21 mouse cellular contexts compared by ENCODE assay signal in genomic region chr11:4625931-4626330, GRCm38 (mm10). TPM values are rescaled to one million over a fixed set of nuclear protein-coding genes. Genes with fewer than 3 reads are reported as not detected.
A peak's percentile ranks its signal among the peaks of the same experiment; 100 is the strongest.
DNase-seq lines count a peak whose midpoint lies in the region; ATAC-seq and TF ChIP-seq lines count a peak whose summit lies in the region.
"Had no signal": no experiment of that assay in that cellular context is flagged by ENCODE, and none has a peak within 500 bp of the region (broad histone marks: within the 10 kb centered on the region; RNA-seq: fewer than 3 reads in every experiment).

No protein-coding gene starts in this region.

- 67% methylated on average over 7 of the region's 7 CpGs for WGBS in hindbrain, embryonic 15.5 days
- WGBS in hindbrain, embryonic 16.5 days: 68% methylated on average over 7 of the region's 7 CpGs
- 58% methylated on average over 7 of the region's 7 CpGs for WGBS in midbrain, embryonic 15.5 days
- 76% methylated on average over 7 of the region's 7 CpGs for WGBS in midbrain, embryonic 10.5 days
- WGBS in kidney, embryonic 15.5 days: 75% methylated on average over 7 of the region's 7 CpGs

- no peak for DNase-seq in midbrain, embryonic 10.5 days (ENCODE audit: low spot score)
- peak; percentile 58 for DNase-seq in brain, embryonic 14.5 days (ENCODE audit: low read depth)
- peak; percentile 34 for DNase-seq in retina, embryonic 14.5 days (ENCODE audit: low spot score)
- DNase-seq: adrenal gland, adult 2 months; adrenal gland, postnatal 25 days; cerebellum, adult 2 months; cerebellum, postnatal 10 days; forebrain, postnatal 0 days; gastrocnemius, postnatal 14 days had no signal

- no peak for TF ChIP-seq POLR2A in brain, embryonic 14.5 days (IDR thresholded peaks at IDR 0.05; ENCODE audit: borderline replicate concordance, extremely low read depth, insufficient read depth, insufficient read length, poor library complexity, severe bottlenecking)

- H3K9me3 ChIP-seq in hindbrain, embryonic 15.5 days: no peaks in the 10 kb centered on the region
- H3K9me3 ChIP-seq in hindbrain, embryonic 16.5 days (ENCODE audit: control insufficient read depth, low read length): no peaks in the 10 kb centered on the region
- H3K9me3 ChIP-seq in midbrain, embryonic 15.5 days: no peaks in the 10 kb centered on the region
- H3K9me3 ChIP-seq in midbrain, embryonic 10.5 days (replicated peaks): no peaks in the 10 kb centered on the region
- no peaks in the 10 kb centered on the region for H3K9me3 ChIP-seq in kidney, embryonic 15.5 days (replicated peaks)
- H3K9me3 ChIP-seq: embryonic facial prominence, embryonic 10.5 days; forebrain, embryonic 13.5 days; heart, embryonic 12.5 days had no signal

- no peak overlapping the region for H3K9ac ChIP-seq in hindbrain, embryonic 15.5 days
- H3K9ac ChIP-seq in hindbrain, embryonic 16.5 days (ENCODE audit: low read depth, low read length): no peak overlapping the region
- no peak overlapping the region for H3K9ac ChIP-seq in midbrain, embryonic 15.5 days
- no peak overlapping the region for H3K9ac ChIP-seq in kidney, embryonic 15.5 days
- H3K9ac ChIP-seq: forebrain, embryonic 13.5 days; forebrain, postnatal 0 days; heart, embryonic 12.5 days had no signal

- no peak overlapping the region for H3K4me2 ChIP-seq in hindbrain, embryonic 15.5 days
- no peak overlapping the region for H3K4me2 ChIP-seq in hindbrain, embryonic 16.5 days (ENCODE audit: low read length)
- no peak overlapping the region for H3K4me2 ChIP-seq in midbrain, embryonic 15.5 days
- no peak overlapping the region for H3K4me2 ChIP-seq in kidney, embryonic 15.5 days
- H3K4me2 ChIP-seq: forebrain, embryonic 13.5 days; heart, embryonic 12.5 days had no signal

- H3K27ac ChIP-seq in hindbrain, embryonic 15.5 days (replicated peaks): 0 out of 2 replicates have a peak overlapping the region, but pooled peaks have one; percentile 8
- no peak overlapping the region for H3K27ac ChIP-seq in hindbrain, embryonic 16.5 days (ENCODE audit: low read depth, low read length)
- peak overlapping the region; percentile 59 for H3K27ac ChIP-seq in midbrain, embryonic 15.5 days
- no peak overlapping the region for H3K27ac ChIP-seq in midbrain, embryonic 10.5 days (replicated peaks)
- H3K27ac ChIP-seq in kidney, embryonic 15.5 days: no peak overlapping the region
- H3K27ac ChIP-seq: embryonic facial prominence, embryonic 10.5 days; forebrain, embryonic 13.5 days had no signal

- no peak overlapping the region for H3K4me3 ChIP-seq in hindbrain, embryonic 15.5 days
- no peak overlapping the region for H3K4me3 ChIP-seq in hindbrain, embryonic 16.5 days (ENCODE audit: low read length)
- no peak overlapping the region for H3K4me3 ChIP-seq in midbrain, embryonic 15.5 days
- no peak overlapping the region for H3K4me3 ChIP-seq in midbrain, embryonic 10.5 days
- H3K4me3 ChIP-seq in kidney, embryonic 15.5 days (replicated peaks): no peak overlapping the region
- H3K4me3 ChIP-seq: embryonic facial prominence, embryonic 10.5 days; forebrain, embryonic 13.5 days; heart, embryonic 12.5 days had no signal

- no peak for ATAC-seq in hindbrain, embryonic 15.5 days (ENCODE audit: low FRiP score, low read depth)
- no peak for ATAC-seq in hindbrain, embryonic 16.5 days
- no peak; the same call in 1 of the 2 replicates for ATAC-seq in midbrain, embryonic 15.5 days (replicated peaks)
- ATAC-seq in kidney, embryonic 15.5 days (replicated peaks; ENCODE audit: low FRiP score): no peak
- ATAC-seq: activated CD4-positive, CD25-positive, alpha-beta regulatory T cell, adult 4 months; forebrain, embryonic 13.5 days; forebrain, postnatal 0 days; Patski had no signal

- no peaks in the 10 kb centered on the region for H3K4me1 ChIP-seq in hindbrain, embryonic 15.5 days (replicated peaks)
- no peaks in the 10 kb centered on the region for H3K4me1 ChIP-seq in hindbrain, embryonic 16.5 days (ENCODE audit: control insufficient read depth, insufficient read depth, low read depth, low read length)
- peaks cover 10% of the 10 kb centered on the region; the same call in 1 of the 2 replicates for H3K4me1 ChIP-seq in midbrain, embryonic 15.5 days
- H3K4me1 ChIP-seq in midbrain, embryonic 10.5 days: peaks cover 24% of the 10 kb centered on the region
- H3K4me1 ChIP-seq in kidney, embryonic 15.5 days: peaks cover 8% of the 10 kb centered on the region

- H3K36me3 ChIP-seq in hindbrain, embryonic 15.5 days: no peaks in the 10 kb centered on the region
- H3K36me3 ChIP-seq in hindbrain, embryonic 16.5 days (ENCODE audit: control insufficient read depth, insufficient read depth, low read length): no peaks in the 10 kb centered on the region
- no peaks in the 10 kb centered on the region for H3K36me3 ChIP-seq in midbrain, embryonic 15.5 days (replicated peaks)
- no peaks in the 10 kb centered on the region for H3K36me3 ChIP-seq in midbrain, embryonic 10.5 days
- no peaks in the 10 kb centered on the region for H3K36me3 ChIP-seq in kidney, embryonic 15.5 days
- H3K36me3 ChIP-seq: embryonic facial prominence, embryonic 10.5 days; heart, embryonic 12.5 days had no signal

- H3K27me3 ChIP-seq in hindbrain, embryonic 15.5 days: no peaks in the 10 kb centered on the region
- H3K27me3 ChIP-seq in hindbrain, embryonic 16.5 days (replicated peaks; ENCODE audit: control insufficient read depth, insufficient read depth, low read length): no peaks in the 10 kb centered on the region
- H3K27me3 ChIP-seq in midbrain, embryonic 15.5 days (replicated peaks): no peaks in the 10 kb centered on the region
- no peaks in the 10 kb centered on the region for H3K27me3 ChIP-seq in midbrain, embryonic 10.5 days (ENCODE audit: low read depth, poor library complexity, severe bottlenecking)
- H3K27me3 ChIP-seq in kidney, embryonic 15.5 days: no peaks in the 10 kb centered on the region
- H3K27me3 ChIP-seq: CH12.LX; forebrain, embryonic 13.5 days; heart, embryonic 12.5 days; Patski had no signal

- no peak for TF ChIP-seq CTCF in brain, embryonic 14.5 days (IDR thresholded peaks at IDR 0.05; ENCODE audit: borderline replicate concordance, extremely low read depth, insufficient read depth, insufficient read length)

RNA-seq across cellular contexts. Expression of gene Gm11032, which starts 6.1 kb away (rescaled TPM):
- polyA plus RNA-seq in hindbrain, embryonic 15.5 days (2015; fragmentation: Nextera tagmentation; extraction: Ambion mirVana): not detected in 2 replicates
- not detected in 2 replicates for polyA plus RNA-seq in hindbrain, embryonic 16.5 days (2015; fragmentation: Nextera tagmentation; extraction: Ambion mirVana)
- not detected in 2 replicates for polyA plus RNA-seq in midbrain, embryonic 15.5 days (2015; fragmentation: Nextera tagmentation; extraction: Ambion mirVana)
- polyA plus RNA-seq in midbrain, embryonic 10.5 days (2016; fragmentation: Nextera tagmentation; extraction: Ambion mirVana): not detected in 2 replicates
- not detected in 2 replicates for polyA plus RNA-seq in brain, embryonic 14.5 days (2012; rRNA removed)
- polyA plus RNA-seq in kidney, embryonic 15.5 days (2015; fragmentation: Nextera tagmentation; extraction: Ambion mirVana): not detected in 2 replicates
- polyA plus RNA-seq: activated CD4-positive, CD25-positive, alpha-beta regulatory T cell, adult 4 months; adrenal gland, adult 2 months; cerebellum, adult 2 months; embryonic facial prominence, embryonic 10.5 days; embryonic facial prominence, embryonic 14.5 days; forebrain, embryonic 13.5 days; forebrain, postnatal 0 days; heart, embryonic 12.5 days; heart, embryonic 16.5 days; Patski had no signal

RNA-seq across cellular contexts. Expression of gene Ascc2, which starts 11.6 kb away (rescaled TPM):
- 21.1 and 21.4 TPM in 2 replicates for polyA plus RNA-seq in hindbrain, embryonic 15.5 days (2015; fragmentation: Nextera tagmentation; extraction: Ambion mirVana)
- polyA plus RNA-seq in hindbrain, embryonic 16.5 days (2015; fragmentation: Nextera tagmentation; extraction: Ambion mirVana): 18.4 and 20.6 TPM in 2 replicates
- 23.1 and 24.4 TPM in 2 replicates for polyA plus RNA-seq in midbrain, embryonic 15.5 days (2015; fragmentation: Nextera tagmentation; extraction: Ambion mirVana)
- polyA plus RNA-seq in midbrain, embryonic 10.5 days (2016; fragmentation: Nextera tagmentation; extraction: Ambion mirVana): 32.2 and 34.2 TPM in 2 replicates
- 27.5 and 32.3 TPM in 2 replicates for polyA plus RNA-seq in brain, embryonic 14.5 days (2012; rRNA removed)
- 34.5 and 36.5 TPM in 2 replicates for polyA plus RNA-seq in kidney, embryonic 15.5 days (2015; fragmentation: Nextera tagmentation; extraction: Ambion mirVana)

RNA-seq across cellular contexts. Expression of gene Mtmr3, which starts 31.3 kb away (rescaled TPM):
- 34.3 and 34.4 TPM in 2 replicates for polyA plus RNA-seq in hindbrain, embryonic 15.5 days (2015; fragmentation: Nextera tagmentation; extraction: Ambion mirVana)
- polyA plus RNA-seq in hindbrain, embryonic 16.5 days (2015; fragmentation: Nextera tagmentation; extraction: Ambion mirVana): 28.7 and 33.5 TPM in 2 replicates
- polyA plus RNA-seq in midbrain, embryonic 15.5 days (2015; fragmentation: Nextera tagmentation; extraction: Ambion mirVana): 42.1 and 42.2 TPM in 2 replicates
- polyA plus RNA-seq in midbrain, embryonic 10.5 days (2016; fragmentation: Nextera tagmentation; extraction: Ambion mirVana): 27.0 and 31.2 TPM in 2 replicates
- polyA plus RNA-seq in brain, embryonic 14.5 days (2012; rRNA removed): 41.4 and 53.7 TPM in 2 replicates
- polyA plus RNA-seq in kidney, embryonic 15.5 days (2015; fragmentation: Nextera tagmentation; extraction: Ambion mirVana): 24.4 and 25.6 TPM in 2 replicates

Comparison
In these comparisons a context has a peak if more than half of its experiments do, and no peak if none do; other contexts are left out.
1. H3K27ac ChIP-seq: peak in hindbrain, embryonic 15.5 days (single experiment) and midbrain, embryonic 15.5 days (single experiment); none in hindbrain, embryonic 16.5 days (single experiment), midbrain, embryonic 10.5 days (single experiment) and kidney, embryonic 15.5 days (single experiment).